Mouse (Mus musculus) liver, embryonic 16.5 days (tissue): Measurements from ENCODE around the gene AW551984. TPM values are rescaled to one million over a fixed set of nuclear protein-coding genes. Genes with fewer than 3 reads are reported as not detected.
A peak's percentile ranks its signal among the peaks of the same experiment; 100 is the strongest.

ENCODE experiments used
- ATAC-seq: fragments of 200-750 bp; cut with Nextera tagmentation; 2 replicates; pipeline ENCODE4 v1.8.0; 2017; ENCODE audit warnings: low read depth, mild to moderate bottlenecking, moderate number of reproducible peaks, moderate library complexity
- H3K27ac ChIP-seq: fragments of 300-500 bp; sonication (generic); 2 replicates; pipeline ENCODE4 v1.5.1; 2014; ENCODE audit warnings: mild to moderate bottlenecking, low read length
- H3K27me3 ChIP-seq: fragments of 300-500 bp; sonication (generic); 2 replicates; pipeline ENCODE4 v1.6.1; 2014; ENCODE audit warnings: low read depth, low read length, mixed read lengths; ENCODE audit not compliant: control insufficient read depth, insufficient read depth
- H3K36me3 ChIP-seq: fragments of 300-500 bp; sonication (generic); 2 replicates; pipeline ENCODE4 v1.6.1; 2014; ENCODE audit warnings: mild to moderate bottlenecking; ENCODE audit not compliant: control insufficient read depth, insufficient read depth
- H3K4me1 ChIP-seq: fragments of 300-500 bp; sonication (generic); 2 replicates; pipeline ENCODE4 v1.6.1; 2014; ENCODE audit warnings: low read depth, low read length, mixed read lengths; ENCODE audit not compliant: control insufficient read depth
- H3K4me2 ChIP-seq: fragments of 300-500 bp; sonication (generic); 2 replicates; pipeline ENCODE4 v1.6.1; 2014; ENCODE audit warnings: low read depth, low read length, mixed read lengths
- H3K4me3 ChIP-seq: fragments of 300-500 bp; sonication (generic); 2 replicates; pipeline ENCODE4 v1.5.1; 2014; ENCODE audit warnings: low read depth, mild to moderate bottlenecking, low read length
- H3K9ac ChIP-seq: fragments of 300-500 bp; sonication (generic); 2 replicates; pipeline ENCODE4 v1.6.1; 2014; ENCODE audit warnings: low read depth, low read length
- H3K9me3 ChIP-seq: fragments of 300-500 bp; sonication (generic); replicated peaks from 2 replicates; pipeline ENCODE4 v1.6.1; 2016; ENCODE audit warnings: low read length; ENCODE audit not compliant: control insufficient read depth
- WGBS: fragments of 180-500 bp; shearing (Covaris S2); extraction: QIAGEN DNeasy Blood & Tissue Kit; methylation state at CpG from one replicate; pipeline ENCODE4 v1.1.7; 2014; ENCODE audit not compliant: insufficient replicate concordance; 5-methylcytosine and 5-hydroxymethylcytosine counted together
- polyA plus RNA-seq: library from polyadenylated mRNA; unstranded; fragments of >200 nt; fragmentation: Nextera tagmentation; extraction: Ambion mirVana; gene quantifications from 2 replicates; pipeline ENCODE4 v1.2.1, GENCODE M21; 2015

AW551984 gene
- polyA plus RNA-seq, result 3.1 and 4.1 TPM in 2 replicates

DNA sequence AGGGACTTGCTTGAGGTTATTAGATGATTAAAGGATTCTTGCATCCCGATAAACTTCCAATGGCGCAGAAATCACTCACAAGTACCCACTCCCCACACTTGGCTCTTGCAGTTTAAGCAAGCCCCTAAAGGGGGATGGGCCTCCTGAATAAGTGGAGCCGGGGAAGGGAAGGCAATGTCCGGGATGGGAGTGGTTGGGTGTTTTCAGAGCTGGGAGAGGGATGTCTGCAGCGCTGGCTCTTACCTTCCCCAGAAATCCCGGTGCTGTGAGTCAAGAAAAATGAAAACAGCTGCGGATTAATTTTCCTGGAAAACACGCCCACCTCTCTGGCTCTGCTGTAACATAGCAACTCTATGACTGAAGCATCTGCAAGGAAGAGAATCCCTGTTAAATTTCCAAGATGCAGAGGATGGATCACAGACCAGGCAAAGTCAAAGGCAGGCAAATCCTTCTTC is at the start of gene AW551984:
Gene AW551984, minus strand, starts transcription at position 405 of the 455 bp plus-strand sequence.
- Histone ChIP-seq H3K36me3 (no peaks in the 10 kb centered on the region), H3K27ac (no peak within 1 kb of the TSS), H3K9ac (no peak within 1 kb of the TSS), H3K4me3 (no peak within 1 kb of the TSS), H3K4me2 (0 out of 2 replicates have a peak within 1 kb of the TSS, but pooled peaks have one; percentile 6), H3K9me3 (no peaks in the 10 kb centered on the region), H3K4me1 (no peaks in the 10 kb centered on the region), H3K27me3 (no peaks in the 10 kb centered on the region; the same call in 1 of the 2 replicates)
- WGBS, result 1% methylated on average over 8 of the region's 8 CpGs
- ATAC-seq, result no peak

DNA sequence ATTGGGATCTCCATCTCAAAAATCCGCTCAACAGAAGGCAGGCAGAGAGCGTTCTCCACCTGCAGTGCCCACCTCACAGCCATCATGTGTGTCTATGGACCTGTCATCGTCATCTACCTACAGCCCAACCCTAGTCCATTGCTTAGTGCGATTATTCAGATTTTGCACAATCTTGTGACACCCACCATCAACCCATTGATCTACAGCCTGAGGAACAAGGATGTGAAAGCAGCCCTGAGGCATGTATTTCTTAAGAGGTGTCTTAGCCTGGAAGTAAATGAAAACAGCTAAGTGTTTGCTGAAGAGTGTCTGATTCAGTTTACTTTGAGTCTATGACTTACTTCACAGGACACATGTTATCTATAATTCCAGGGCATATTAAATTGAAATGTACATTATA is 43.2 kb upstream of the AW551984 start:
- Histone ChIP-seq H3K4me2 (no peak overlapping the region), H3K27ac (no peak overlapping the region), H3K4me3 (no peak overlapping the region), H3K36me3 (no peaks in the 10 kb centered on the region), H3K9me3 (no peaks in the 10 kb centered on the region), H3K4me1 (no peaks in the 10 kb centered on the region), H3K27me3 (no peaks in the 10 kb centered on the region), H3K9ac (no peak overlapping the region)
- 57% methylated on average over 4 of the region's 4 CpGs for WGBS
- ATAC-seq, result no peak

DNA sequence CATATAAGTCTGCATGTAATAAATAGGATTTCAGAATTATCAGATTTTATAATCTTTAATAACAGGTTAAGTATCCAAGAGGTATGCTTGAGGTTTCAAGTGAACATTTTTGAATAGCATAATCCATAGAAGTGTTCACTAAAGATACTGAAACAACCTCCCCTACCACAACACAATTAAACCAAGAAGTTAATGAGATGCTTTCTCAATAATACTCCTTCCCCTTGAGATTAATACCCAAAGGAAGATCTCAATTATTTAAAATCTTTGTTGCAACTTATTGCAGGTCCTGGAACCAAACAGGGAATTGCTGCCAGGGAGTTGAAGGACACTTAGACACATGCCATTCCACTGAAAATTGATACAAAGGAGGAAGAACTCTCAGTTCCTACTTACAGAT is 40.6 kb upstream of the AW551984 start, which contains the start of gene Olfr961:
Gene Olfr961, plus strand, starts transcription at position 301 of the 400 bp plus-strand sequence.
- no peak within 1 kb of the TSS for H3K4me2 ChIP-seq

DNA sequence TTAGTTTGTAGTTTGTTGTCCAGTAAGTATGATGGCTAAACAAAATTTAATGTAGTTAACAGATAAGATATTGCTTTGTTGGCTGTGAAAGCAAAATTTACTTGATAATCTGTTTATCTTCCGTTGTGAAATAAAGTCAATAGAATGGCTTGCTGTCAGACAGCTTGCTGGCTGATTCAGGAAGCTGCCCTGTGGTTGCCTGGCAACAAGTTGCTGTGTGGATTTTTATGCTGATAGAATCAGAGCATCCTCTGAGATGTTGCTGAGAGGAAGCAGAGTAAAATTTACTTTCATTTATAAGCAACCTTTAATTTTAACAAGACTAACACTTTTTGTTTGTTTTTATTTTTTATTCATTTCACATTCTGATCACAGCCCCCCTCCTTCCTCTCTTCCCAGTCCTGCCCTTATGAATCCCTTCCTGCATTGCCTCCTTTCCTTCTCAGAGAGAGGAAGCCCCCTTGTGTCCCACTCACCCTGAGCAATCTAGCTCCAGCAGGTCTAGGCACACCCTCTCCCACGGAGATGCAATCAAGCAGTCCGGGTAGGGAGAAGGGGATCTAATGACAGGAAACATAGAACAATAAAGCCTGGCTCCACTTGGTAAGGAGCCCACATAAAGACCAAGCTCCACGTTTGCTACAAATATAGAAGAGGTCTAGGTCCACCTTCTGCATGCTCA is 29.9 kb upstream of the AW551984 start:
- Histone ChIP-seq H3K4me1 (no peaks in the 10 kb centered on the region), H3K27me3 (no peaks in the 10 kb centered on the region), H3K9me3 (no peaks in the 10 kb centered on the region), H3K4me3 (no peak overlapping the region), H3K9ac (no peak overlapping the region), H3K27ac (no peak overlapping the region), H3K36me3 (no peaks in the 10 kb centered on the region), H3K4me2 (no peak overlapping the region)
- ATAC-seq, result no peak
- 14% methylated on average over 4 of the region's 4 CpGs for WGBS

More for the DNA sequence above, 40.6 kb upstream of the AW551984 start, which contains the start of gene Olfr961:
- Histone ChIP-seq H3K9ac (no peak within 1 kb of the TSS), H3K27ac (no peak within 1 kb of the TSS), H3K4me3 (no peak within 1 kb of the TSS), H3K36me3 (no peaks in the 10 kb centered on the region), H3K9me3 (no peaks in the 10 kb centered on the region), H3K27me3 (no peaks in the 10 kb centered on the region), H3K4me1 (no peaks in the 10 kb centered on the region)
- no peak for ATAC-seq

DNA sequence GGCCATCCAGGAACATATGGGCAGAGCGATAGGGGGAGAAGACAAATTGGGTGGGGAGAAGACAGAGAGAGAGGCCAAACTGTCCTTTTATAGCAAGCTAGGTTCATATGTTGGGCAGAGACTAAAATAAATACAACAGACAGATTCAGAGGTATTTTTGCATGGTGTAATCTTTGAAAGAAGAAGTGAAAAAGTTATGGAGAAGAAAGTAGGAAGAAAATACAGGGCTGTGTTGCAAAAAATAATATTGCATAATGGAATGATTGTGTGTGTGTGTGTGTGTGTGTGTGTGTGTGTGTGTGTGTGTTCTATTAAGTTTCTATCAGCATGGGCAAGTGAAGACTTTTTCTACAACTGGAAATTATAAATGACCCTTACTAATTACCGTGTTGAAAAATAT is 24.9 kb upstream of the AW551984 start:
- H3K9ac ChIP-seq, result no peak overlapping the region
- no peak overlapping the region for H3K4me3 ChIP-seq
- ATAC-seq, result no peak
- H3K27ac ChIP-seq, result no peak overlapping the region
- no peaks in the 10 kb centered on the region for H3K9me3 ChIP-seq
- H3K36me3 ChIP-seq, result no peaks in the 10 kb centered on the region
- H3K4me1 ChIP-seq, result no peaks in the 10 kb centered on the region
- no peak overlapping the region for H3K4me2 ChIP-seq
- H3K27me3 ChIP-seq, result no peaks in the 10 kb centered on the region
- WGBS, result 66% methylated on average over 2 of the region's 2 CpGs

DNA sequence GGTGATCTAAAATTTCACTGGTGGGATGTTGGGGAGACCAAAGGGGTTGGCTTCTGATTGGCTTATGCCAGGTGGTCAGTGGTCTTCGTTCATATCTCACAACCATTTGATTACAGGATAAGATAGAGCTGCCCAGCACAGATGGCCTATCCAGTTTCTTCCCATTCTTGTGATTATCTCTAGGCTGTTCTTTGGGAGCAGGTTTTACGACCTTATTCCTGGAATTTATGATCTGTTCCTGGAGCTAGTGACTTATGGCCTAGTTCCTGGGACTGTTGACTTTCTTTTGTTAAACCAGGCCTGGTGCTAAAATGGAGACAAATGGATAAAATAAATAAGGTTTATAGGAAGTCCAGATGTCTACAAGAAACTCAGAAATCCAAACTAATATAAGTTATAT is 20.5 kb upstream of the AW551984 start:
- no peaks in the 10 kb centered on the region for H3K4me1 ChIP-seq
- 18% methylated on average over 2 of the region's 2 CpGs for WGBS

DNA sequence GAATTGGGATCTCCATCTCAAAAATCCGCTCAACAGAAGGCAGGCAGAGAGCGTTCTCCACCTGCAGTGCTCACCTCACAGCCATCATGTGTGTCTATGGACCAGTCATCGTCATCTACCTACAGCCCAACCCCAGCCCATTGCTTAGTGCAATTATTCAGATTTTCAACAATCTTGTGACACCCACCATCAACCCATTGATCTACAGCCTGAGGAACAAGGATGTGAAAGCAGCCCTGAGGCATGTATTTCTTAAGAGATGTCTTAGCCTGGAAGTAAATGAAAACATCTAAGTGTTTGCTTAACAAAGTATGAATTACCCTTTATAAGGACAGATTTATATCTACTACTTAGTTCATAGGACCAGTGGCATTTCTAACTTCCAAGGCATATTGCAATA is 19.6 kb upstream of the AW551984 start:
- Histone ChIP-seq H3K27ac (no peak overlapping the region), H3K9ac (no peak overlapping the region), H3K4me1 (no peaks in the 10 kb centered on the region), H3K27me3 (no peaks in the 10 kb centered on the region), H3K4me2 (no peak overlapping the region), H3K36me3 (no peaks in the 10 kb centered on the region), H3K9me3 (no peaks in the 10 kb centered on the region), H3K4me3 (no peak overlapping the region)
- 55% methylated on average over 3 of the region's 3 CpGs for WGBS
- no peak for ATAC-seq

More for the DNA sequence above, 20.5 kb upstream of the AW551984 start:
- no peak overlapping the region for H3K4me3 ChIP-seq
- no peaks in the 10 kb centered on the region for H3K9me3 ChIP-seq
- no peaks in the 10 kb centered on the region for H3K27me3 ChIP-seq
- H3K9ac ChIP-seq, result no peak overlapping the region
- ATAC-seq, result no peak
- H3K36me3 ChIP-seq, result no peaks in the 10 kb centered on the region
- H3K4me2 ChIP-seq, result no peak overlapping the region
- no peak overlapping the region for H3K27ac ChIP-seq

DNA sequence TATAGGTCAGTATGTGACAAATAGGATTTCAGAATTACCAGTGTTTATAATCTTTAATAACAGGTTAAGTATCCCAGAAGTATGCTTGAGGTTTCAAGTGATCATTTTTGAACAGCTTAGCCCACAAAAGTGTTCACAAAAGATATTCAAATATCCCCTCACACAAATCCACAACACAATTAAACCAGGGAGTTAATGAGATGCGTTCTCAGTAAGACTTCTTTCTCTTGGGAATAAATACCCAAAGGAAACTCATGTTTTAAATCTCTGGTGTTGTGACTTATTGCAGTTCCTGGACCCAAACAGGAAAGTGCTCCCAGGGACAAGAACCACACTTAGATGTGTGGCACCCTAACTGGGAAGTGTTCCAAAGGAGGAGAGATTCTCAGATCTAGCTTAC is 16.9 kb upstream of the AW551984 start, which contains the start of gene Olfr960:
Gene Olfr960, plus strand, starts transcription at position 301 of the 400 bp plus-strand sequence.
- Histone ChIP-seq H3K36me3 (no peaks in the 10 kb centered on the region), H3K9ac (no peak within 1 kb of the TSS), H3K27ac (no peak within 1 kb of the TSS), H3K4me1 (no peaks in the 10 kb centered on the region), H3K9me3 (no peaks in the 10 kb centered on the region), H3K4me2 (no peak within 1 kb of the TSS), H3K4me3 (no peak within 1 kb of the TSS), H3K27me3 (no peaks in the 10 kb centered on the region)
- ATAC-seq, result no peak
- 43% methylated on average over 1 of the region's 1 CpGs for WGBS

DNA sequence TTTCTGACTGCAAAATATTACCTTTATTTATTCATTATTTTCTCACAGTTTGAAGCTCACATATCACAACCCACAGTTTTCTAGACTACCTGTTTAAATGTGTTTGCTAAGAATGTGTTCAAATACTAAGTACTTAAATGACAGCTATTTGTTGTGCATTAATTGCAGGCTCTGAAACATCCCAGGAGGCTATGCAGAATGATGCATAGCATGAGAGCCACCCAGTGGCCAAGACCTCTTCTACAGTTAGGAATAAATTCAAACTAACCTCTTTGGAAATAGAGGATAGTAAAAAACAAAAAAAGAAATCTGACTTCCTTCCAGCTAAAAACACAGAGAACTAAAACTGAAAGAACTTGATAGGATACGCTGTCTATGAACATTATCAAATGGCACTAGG is 7.8 kb upstream of the AW551984 start:
- Histone ChIP-seq H3K4me3 (no peak overlapping the region), H3K9ac (no peak overlapping the region), H3K4me2 (no peak overlapping the region), H3K27me3 (no peaks in the 10 kb centered on the region), H3K27ac (no peak overlapping the region), H3K36me3 (no peaks in the 10 kb centered on the region), H3K9me3 (no peaks in the 10 kb centered on the region), H3K4me1 (no peaks in the 10 kb centered on the region)
- no peak for ATAC-seq
- WGBS, result 39% methylated on average over 1 of the region's 1 CpGs
